Mouse (Mus musculus) embryo, embryonic 11.5 days (tissue): ENCODE data around the gene BC004004.
"Not testable (repeated sequence)": the region's sequence is repeated elsewhere in the genome, so short reads cannot be mapped to it uniquely, and the experiment has no call there.

Source experiments
- DNase-seq: peaks from one replicate; pipeline ENCODE4 v3.0.0-alpha.2; 2012; ENCODE audit warnings: low read depth, low spot score

BC004004 gene

DNA sequence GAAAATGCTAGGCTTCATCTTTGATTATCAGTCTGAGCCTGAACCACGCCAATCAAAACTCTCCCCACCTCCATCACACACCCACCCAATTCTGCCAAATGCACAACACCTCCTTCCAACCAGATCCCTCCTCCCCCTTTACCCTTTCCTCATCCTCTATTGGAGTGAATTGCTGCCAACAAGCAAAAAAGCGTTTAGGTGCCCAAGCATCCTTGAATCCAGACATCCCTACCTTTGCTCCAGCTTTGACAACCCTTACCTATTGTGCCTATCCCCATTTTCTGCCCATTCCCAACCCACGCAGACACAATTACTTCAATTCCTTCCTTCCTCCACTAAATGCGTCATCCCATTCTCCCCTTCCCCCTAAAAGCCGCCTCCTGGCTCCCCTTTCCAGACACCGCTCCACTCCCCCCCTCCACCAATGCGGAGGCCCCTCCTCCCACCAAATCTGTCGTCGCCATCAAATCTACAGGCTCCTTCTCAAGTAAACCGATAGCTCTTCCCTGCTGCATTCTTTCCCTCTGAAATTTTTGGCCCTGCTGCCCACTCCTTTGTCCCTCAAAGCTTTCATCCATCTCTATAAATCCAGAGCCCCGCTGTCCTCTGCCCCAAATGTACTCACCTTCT is 78.0 kb downstream of the BC004004 start:
- no peak for DNase-seq

DNA sequence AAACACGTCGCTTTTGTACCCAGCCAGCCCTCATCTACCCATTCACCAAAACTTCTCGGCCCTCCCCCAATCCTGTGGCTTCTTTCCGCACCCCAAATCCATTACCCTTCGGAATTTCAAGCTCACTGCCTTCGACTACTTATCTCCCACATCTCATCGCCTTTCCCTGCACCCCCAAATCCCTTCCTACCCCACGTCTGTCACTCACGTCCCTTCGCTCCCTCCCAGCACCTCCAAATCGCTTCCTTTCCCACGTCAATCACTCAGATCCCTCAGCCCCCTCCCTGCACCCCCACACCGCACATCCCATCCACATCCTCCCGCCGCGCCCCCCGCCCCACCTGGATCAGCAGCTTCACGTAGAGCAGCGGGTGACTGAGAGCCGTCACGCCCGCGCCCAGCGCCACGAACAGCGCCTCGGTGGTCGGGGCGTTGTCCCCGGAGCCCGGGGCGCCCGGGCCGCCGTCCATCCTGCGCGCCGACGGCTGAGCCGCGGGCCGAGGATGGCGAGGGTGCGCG is 78.6 kb downstream of the BC004004 start:
- DNase-seq, result no peak

DNA sequence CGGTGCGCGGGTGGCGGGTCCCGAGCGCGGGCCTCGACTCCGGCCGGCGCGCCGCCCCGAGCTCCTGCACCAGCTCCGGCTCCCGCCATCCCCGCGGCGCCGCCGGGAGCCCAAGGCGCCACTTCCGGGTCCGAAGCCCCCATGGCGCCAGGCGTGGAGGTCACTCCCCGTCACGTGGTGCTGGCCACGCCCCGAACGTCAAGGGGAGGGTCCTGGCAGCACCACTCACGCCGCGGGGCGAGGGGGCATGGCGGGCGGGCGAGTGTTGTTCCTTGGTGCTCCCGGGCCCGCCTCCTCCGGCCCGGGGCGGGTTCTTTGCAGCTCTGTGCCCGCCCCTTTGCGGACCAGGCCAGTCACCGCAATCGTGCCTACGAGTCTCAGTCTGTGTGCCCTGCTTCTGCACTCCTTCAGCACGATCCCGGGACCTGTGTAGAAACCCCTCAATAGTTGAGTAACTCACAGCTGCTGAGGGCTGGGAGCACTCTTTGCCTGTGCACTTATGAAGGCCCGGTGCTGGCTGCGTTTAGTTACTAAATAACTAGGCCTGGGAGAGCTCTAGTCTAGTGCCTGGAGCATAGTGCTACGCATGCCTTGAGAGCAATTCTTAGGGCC is 79.2 kb downstream of the BC004004 start, which contains the start of gene Mtch1:
TSS of gene Mtch1 (minus strand) at position 290 of the 612 bp plus-strand sequence.
- peak; percentile 99 for DNase-seq

DNA sequence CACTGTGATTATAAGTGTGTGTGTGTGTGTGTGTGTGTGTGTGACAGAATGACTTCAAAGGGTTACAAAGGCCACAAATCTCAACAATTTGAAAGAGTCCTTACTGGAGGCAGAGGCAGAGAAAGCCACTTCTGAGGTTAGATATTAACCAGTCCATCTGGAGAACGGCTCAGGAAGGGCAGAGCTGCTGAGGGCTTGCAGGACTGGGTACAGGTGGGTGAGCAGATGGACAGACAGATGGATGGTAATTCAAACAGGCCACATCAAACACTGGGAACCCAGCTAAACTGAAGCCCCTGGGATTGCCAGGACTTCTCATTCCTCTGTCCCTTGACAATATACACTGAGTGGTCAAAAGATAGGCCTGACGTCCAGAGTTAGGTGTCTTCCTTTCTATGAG is 80.4 kb downstream of the BC004004 start:
- no peak for DNase-seq

DNA sequence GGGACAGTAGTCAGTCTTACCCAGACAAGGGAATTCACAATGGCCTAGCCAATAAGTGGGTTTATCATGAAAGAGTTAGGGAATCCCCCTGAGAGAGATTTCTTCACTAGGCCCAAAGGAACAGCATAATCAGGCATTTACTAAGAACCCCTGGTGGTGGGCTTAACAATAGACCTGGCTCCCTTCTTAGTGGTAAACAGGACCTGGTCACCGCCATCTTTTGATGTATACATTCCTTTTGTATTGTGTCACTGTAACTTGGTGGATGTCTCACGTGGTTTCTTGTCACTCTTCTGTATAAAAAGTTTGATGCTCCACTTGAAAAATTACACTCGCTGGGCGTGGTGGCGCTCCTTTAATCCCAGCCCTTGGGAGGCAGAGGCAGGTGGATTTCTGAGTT is 82.5 kb downstream of the BC004004 start:
- DNase-seq, result not testable (repeated sequence)

DNA sequence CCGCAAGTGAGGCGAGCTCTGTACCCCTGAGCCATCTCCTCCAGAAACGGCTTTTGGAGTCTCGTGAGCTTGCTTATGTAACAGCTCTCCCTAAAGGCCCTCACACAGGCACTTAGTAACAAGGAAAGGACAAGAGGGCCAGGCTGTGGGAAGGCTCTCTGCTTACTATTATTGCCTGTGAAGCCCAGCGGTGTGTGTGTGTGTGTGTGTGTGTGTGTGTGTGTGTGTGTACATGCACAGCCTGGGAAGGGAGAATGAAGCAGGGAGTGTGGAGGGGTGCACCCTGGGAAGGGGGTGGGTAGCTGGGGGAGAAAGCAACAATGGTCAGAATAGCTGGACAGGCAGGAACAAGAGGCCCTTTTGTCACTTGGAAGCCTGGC is 86.9 kb downstream of the BC004004 start:
- DNase-seq, result no peak

DNA sequence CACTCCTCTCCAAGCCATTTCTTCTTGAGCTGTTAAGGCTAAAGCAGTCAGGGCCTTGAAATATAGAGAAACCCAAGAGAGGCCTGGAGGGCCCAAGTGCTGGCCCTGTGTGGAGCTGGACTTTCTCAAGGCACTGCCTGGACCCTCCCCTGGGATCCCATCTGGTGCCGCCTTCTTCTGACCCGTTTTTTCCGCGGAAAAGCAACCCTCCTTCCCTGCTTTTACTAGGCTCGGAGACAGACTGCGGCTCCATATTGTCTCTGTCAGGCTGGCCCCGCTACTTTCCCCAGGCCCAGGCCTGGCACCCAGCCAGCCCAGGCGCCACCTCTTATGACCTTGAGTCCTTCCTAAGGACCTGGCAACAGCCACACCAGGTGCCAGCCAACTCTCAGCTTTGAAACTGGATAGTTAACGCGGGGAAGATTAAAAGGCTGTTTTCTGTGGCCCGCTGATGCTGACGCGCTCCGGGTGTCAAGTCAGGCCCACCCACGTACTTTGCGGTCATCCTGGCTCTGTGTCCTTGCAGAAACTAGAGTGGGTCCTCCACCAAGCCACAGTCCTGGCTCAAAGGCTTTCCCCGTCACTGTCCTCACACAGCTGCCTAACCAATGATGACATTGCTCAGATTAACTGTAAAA is 87.4 kb downstream of the BC004004 start:
- DNase-seq, result no peak

DNA sequence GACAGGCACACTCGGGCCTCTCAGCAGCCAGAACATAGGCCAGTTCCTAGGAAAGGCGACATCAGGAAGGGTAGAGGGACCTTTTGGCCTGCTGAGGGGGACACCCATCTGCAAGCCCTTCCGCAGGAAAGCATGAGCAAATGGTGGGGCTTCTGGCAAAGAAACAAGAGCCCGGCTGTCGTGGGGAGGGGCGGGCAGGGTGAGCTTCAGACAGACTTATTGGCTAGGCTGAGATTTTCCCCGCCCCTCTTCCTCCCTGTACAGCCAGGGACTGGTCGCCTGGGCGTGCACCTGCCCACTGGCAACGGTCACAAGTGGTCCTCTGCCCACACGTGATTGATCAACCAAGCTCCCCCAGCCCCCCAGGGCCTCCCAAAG is 87.9 kb downstream of the BC004004 start:
- peak; percentile 69 for DNase-seq

DNA sequence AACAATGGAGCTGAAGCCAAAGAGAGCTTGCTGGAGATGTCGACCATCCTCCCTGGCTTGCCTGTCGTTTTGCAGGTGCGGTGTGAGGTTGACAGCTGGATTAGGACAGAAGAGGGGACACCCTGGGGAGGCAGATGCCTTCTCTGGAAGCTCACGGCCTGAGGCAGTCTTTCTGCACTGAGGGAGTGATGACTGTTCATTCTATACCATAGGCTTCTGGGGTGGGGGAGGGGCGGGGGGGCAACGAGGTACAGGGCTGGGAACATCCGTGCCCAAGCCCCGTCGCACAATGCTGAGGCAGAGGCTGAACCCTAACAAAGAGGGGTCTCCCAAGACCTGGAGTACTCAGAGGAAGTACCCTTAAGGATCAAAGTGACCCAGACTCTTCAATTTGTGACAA is 88.3 kb downstream of the BC004004 start:
- DNase-seq, result no peak

DNA sequence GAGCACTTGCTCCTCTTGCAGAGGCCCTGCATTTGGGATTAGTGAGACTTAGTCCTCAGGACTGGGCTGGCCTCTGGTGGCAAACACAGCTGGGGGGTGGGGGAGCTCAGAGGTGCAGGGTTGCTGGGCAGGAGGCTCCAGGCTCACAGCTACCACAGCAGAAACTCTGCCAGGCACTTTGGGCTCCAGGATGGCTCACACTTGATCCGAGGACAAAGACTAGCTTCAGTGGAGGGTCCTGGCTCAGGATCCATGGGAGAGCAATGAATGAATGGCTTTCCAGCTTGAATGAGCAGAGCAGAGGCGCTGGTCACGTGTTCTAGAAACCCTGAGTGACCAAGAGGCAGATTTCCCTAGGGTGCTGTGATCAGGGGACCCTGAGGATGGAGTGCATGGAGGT is 90.3 kb downstream of the BC004004 start:
- DNase-seq, result no peak

DNA sequence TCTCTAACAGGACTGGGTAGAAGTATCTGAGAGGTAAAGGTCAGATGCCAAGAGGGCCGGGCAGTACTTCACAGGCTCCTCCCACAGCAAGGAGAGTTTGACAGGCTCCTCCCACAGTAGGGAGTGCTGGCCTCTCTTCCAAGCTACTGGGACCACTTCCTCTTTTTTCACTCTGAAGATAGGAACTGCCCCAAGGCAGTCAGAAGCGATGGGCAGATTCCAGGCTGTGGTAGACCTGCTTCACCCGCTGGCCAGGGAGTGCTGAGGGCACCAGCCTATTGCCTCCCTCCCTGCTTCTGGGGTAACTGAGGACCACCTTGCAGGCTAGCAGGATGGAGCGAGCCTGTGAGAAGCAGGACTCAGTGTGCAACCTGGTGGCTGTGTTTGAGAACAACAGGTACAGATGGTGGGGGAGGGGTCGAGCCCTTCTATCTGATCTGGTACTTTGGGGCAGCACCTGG is 92.2 kb downstream of the BC004004 start, which contains the start of gene Fgd2:
TSS of gene Fgd2 (plus strand) at position 154 of the 461 bp plus-strand sequence.
- DNase-seq, result no peak

DNA sequence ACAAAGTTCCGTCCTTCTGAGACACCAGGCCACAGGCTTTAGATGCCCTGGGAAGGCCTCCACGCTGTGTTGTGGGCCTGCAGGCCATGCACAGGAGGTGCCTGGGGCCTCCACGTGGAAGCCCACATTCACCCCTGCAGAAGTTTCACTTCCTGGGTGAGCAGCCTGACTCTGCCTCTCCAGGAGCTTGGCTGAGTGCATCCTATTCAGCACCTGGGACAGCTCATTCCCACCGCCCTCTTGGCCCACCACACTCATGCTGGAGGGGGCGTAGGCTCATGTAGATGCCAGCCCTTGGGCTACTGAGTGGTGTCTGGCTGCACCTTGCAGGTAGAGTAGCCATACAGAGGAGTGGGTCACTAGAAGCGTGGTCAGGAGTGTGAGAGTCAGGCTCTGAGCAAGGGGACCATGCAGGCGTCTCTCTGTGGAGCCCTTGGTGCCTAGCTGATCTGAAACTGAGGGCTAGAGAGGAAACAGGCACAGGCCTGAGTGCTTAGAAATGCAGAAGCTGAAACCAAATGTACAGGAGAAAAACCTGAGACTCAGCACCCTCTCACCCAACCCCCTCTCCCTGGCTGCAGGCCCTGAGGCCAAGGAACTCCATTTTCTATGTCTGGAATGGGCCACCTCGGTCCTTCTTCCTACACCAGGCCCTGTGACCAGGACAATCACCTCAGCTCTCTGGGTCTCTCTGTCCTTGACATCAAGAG is 93.5 kb downstream of the BC004004 start:
- DNase-seq, result no peak

DNA sequence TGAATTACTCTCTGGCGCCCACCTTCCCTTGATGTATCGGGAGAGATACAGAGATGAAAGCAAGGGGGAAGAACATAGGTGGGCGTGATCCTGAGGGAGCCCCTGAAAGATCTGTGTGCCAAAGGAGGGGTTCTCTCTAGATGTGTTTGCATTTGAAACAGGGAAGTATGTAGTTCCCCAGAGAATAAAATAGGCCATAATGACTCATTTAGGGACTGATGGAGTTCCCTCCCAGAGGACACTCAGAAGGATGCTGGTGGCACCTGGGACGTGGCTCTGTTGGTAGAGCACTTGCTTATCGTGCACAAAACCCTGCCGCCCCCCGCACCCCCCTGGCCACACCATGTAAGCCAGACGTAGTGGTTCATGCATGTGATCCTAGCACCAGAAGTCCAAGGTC is 94.5 kb downstream of the BC004004 start:
- no peak for DNase-seq
